Mouse (Mus musculus) cerebellum, adult 18-20 months (tissue): ENCODE measurements at regions not wholly inside any gene's neighbourhood (a gene's known extent, or its start where the extent isn't known, plus 50 kb on each side); places are given as distances from the start of the nearest gene placed in this dataset.

Source experiments
- DNase-seq, 2 experiments: peaks; one replicate each; pipeline ENCODE4 v3.0.0; 2021

DNA sequence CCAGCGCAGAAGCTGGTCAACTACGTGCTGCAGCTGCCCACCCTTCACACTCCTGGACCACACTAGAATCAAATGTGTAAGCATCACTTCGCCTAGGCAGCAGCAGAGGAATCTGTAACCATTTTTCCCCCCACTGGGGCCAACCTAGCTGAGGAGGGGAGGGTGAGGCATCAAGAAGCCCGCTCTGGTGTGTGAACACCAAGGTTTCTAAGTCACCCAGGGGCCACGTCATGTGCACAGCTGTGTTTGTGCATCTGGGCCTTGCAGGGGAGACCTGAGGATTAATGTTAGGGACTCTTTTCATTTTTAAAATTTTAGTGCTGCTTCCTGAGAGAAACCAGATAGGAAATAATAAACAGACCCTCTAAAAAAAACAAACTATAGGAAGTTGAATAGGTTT is 321.8 kb downstream of the Rnd3 start:
- no peak for DNase-seq

DNA sequence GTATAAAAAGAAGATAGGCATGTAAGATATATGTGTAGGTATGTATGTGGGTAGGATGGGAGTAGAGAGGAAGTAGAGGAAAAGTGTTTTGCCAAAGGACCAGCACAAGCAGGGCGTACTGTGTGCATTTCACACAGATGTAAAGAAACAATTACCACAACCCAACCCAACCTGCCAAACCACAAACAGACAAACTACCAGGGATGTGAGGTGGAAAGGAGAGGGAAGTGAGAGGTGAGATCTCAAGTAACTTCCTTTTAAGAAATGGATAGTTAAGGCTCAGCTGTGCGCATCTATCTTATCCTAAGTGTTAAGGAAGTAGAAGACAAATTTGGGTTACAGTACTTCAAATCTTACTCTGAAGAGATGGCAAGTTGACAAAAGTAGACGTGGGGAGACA is 322.4 kb downstream of the Rnd3 start:
- DNase-seq = no peak

DNA sequence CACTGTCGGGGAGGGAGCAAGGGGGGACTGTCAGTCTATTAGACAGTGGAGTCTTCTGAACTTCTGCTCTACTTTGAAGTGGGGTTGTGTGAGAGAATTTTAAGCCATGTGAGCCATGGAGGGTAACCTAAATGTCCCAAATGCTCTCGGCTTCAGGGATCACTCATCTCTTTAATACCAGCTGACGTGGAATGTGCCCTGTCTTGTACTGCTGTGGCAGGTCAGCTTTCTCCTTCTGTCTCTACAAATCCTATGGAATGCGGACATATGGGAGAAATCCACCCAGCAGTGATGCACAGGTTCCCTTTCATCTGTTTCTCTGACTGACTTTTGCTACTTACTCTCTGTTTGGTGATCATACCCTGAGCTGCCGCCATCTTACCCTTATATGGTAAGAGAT is 323.3 kb downstream of the Rnd3 start:
- DNase-seq = no peak

DNA sequence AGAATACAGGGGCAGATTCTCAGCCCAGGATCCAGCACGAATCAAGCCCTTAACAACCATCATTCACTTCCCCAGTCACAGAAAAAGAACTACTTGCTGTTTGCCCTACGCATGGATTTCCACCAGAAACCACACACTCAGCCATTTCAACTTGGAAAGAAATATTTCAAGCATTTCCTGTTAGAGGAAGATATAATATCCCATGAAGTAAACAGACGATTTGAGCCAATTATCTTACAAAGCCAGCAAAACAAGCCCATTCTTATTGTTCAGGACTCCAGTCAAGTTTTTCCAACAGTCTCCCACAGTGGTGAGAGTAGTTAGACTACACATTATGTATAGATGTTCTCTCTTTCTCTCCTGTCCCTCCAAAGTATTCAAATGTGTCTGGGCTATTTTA is 324.1 kb downstream of the Rnd3 start:
- DNase-seq = no peak

DNA sequence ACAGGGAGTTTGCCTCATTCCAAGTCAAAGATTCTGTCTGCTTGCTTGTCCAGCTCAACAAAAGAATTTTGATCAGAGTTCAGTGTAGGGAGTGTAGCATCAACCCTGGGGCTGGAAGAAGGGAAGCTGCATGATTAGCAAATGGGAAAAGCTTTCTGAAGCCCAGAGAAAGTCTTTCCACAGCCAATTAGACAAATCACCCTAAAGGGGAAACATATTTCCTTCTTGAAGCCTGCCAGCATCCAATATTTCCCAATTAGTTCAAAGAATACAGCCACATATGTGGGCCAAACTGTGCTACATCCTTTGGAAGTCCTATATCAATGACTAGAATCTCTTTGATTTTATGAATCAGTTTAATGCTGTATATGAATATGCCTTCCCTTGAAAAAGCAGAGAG is 326.2 kb downstream of the Rnd3 start:
- no peak for DNase-seq

DNA sequence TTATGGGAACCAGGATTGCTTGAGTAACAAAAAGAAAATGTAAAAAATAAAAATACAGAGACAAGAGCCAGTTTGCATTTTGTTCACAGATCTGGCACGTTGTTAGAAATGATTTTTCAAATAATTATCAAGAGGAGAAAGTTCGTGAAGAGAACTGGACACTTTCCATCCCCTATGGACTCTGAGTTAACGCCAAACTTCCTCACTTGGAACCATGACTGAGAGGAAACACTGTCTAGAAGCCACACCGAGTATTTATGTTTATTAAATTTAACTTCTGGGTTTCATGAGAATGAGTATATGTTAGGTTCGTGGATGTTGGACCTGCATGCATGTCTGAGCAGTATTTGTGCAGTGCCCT is 329.6 kb downstream of the Rnd3 start:
- DNase-seq = no peak

DNA sequence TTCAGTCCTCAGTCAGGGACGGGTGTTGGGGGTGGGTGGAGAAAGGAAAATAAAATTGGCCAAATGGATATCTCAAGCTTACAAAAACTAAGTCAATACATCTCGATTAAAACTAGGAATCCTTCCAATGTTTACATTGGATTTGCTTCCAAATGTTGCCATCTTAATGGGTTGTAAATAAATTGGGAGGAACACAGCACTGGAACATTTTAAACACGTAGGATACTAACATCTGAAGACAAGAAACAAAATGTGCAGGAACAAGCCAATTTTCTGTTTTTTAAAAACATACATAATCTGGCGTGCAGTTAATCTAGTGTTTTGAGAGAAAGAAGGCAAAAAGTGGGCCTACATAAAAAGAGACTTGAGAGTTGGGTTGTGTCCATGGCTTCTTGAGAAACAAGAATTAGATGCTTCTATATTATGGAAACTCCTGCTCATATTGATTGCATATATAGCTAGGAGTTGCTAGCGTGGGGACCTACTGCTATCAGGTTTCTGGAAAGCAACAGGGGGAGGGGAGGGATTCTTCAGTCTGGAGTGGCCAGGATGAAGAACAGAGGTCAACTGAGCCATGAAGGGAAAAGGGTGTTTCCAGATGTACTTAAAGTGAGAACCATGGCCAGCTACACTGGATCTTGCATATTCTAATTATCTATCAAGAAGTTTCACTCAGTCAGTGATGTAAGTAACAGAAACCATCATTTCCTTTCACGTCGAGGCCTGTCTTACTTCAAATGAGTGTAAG is 330.2 kb downstream of the Rnd3 start:
- DNase-seq = no peak

DNA sequence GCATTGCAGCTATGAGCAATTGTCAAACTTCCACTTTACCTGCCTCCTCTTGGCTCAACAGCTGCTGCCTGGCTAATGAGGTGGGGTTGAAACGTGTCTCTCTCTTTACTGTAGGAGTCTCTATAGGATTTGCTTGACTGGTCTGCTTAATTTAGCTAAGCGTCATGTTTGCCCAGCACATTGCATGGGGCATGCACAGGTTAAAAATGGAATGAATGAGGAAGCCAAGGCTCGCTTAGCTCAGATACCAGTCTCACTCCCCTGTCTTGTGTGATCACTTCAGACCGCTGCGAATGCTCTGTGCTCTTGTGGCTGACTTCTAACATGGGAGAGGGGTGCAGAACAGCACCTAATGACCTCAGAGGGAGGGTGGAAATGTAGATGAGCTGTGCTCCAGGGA is 332.5 kb downstream of the Rnd3 start:
- no peak for DNase-seq

DNA sequence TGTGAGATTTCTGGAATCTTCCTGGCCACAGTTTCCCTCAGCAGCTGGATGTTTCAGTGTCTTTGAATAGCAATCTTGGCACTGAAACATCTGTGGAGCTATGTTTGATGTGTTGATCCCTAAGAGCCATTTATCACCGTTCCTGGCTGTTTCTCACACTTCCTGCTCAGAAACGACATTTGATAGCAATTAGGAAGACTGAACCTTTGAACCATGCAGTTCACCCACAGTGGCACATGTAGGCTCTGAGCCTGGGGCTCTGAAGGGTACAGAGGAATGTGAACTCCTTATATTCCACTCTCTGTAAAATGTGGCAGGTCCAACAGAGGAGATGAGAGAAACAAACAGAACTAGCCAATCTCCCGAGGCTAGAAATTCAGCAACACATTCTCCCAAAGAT is 333.4 kb downstream of the Rnd3 start:
- DNase-seq = no peak

DNA sequence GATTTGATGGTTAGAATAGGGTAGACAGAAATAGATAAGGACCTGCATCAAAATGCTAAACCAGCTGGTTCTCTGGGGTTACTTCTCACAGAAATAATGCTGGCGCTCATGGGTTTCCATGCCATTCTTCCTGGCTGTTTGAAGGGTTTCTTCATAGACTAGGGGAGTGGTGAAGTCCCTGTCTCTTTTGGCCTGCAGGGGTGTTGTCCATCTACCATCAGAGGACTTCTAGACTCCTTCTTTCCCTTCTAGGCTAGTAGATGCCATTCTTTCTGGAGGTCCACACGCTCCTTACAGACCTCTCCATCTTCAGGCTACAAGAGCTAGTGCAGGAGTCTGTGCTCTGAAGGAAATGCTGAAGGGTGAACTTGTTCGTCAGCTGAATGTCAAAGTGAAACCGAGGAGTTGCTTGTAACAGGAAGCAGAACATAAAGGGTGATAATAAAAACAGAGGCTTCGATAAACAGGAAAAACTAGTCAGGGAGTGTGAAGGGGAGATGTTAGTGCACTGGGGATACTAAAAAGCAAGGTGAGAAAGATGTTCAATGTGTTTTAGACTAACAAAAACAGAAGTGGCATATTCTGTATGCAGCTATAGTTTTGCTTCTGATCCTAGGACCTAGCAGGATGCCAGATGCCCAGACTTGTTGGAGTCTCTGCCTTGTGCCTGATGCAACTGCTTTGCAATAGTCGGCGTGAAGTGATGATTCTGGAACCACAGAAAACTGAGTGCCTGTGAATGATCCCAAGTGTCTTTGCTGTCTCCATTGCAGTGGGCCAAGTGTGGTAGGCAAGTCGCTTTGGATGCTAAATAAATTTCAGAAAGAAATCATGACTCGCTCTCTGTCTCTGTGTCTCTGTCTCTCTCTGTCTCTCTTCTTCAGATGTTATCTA is 335.1 kb downstream of the Rnd3 start:
- no peak for DNase-seq

DNA sequence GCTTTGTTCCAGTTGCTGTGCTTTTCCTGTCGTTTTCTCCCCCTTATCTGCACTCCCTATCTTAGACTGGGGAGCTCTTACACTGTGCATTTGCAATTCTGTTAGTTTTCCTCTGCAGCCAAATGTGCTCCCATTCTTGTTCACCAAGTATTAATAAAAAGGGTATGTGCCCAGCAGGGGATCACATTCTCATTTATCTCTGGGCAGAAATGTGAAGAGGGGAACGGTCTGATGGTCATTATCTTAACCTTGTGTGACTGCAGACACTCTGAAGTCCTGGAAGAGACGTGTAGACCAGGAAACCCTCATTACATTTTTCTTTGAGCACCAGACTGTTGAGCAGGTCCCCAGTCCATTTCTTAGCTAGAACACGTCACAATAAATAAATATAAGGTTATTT is 336.6 kb downstream of the Rnd3 start:
- no peak for DNase-seq

DNA sequence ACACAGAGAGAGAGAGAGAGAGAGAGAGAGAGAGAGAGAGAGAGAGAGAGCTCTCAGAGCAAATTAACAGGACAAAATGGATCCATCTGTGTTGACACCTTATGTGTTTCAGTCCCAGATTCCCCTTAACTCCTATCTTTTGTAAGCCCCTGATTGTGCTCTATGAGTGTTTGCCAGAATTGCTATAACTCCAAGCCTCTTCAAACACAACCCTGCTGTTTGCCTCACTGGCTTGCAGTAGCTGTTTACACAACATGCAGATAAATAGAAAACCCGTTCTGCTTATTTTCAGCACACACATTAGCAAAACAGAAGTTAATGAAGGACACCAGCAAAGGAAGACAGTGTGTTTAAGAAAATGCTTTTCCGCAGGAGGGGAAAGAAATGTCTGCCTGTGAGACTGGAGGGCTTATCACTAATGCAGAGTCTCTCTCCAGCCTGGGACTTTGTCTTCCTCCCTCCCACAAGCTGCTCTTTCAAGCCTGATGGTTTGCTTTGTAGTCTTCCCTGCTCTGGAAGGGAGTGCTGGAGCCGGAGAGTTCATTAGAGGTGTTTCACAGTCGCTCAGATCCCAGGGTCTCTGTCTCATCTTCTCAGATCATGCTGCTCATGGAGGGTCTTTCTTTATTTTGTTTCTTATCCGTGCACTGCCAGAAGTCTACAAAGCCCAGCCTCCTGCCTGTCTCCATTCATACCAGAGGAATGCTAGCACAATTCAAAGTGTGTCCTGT is 338.4 kb downstream of the Rnd3 start:
- no peak for DNase-seq

DNA sequence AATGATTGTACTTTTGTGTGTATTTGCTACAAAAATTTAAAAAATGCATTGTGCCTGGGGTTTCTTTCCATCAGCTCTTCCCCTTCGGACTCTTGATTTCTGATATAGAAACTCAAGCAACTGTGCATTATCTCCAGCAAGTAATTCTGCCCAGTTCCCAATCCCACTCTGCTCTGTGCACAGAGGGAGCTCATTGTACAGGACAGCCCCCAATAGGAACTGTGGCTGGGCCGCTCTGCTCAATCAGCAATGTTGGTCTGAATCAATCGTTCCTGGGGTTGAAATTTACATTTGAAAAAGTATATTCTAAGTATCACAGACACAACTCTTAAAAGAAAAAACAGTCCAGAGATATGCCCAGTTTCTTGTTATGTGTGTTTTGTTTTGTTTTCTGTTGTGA is 339.1 kb downstream of the Rnd3 start:
- no peak for DNase-seq

DNA sequence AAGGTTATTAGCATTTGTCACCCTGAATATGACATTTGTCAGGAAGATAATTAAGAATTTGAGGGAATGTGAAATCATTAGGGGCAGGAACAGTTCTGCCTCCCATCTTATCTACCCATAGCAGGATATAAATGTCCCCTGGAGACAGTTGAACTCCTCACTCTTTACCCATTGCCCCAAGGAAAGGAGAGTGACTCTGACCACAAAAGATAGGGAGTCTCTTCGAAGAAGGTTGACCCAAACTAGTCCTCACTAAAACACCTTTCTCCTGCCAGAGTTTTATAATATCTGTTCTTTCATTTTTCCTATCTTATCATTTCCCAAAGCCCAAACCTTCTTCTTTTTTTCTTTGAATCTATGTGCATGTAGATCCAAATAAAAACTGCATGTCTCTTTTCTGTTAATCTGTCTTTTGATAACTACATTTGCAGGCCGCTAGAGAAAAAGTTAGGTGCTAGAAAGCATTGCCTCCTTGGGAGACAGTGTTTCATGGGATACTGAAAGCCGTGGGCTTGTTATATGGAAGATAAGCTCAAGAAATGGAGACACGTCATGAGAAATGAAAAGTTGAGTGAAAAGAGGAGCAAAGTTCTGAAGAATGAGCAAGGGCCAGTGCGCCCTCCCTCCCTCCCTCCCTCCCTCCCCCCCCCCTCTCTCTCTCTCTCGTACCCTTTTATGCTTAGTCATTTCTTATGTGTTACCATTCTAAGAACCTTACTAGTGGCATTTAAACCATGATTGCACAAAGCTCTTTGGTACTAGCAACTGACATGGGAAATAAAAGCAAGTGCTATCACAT is 341.6 kb downstream of the Rnd3 start:
- no peak for DNase-seq

DNA sequence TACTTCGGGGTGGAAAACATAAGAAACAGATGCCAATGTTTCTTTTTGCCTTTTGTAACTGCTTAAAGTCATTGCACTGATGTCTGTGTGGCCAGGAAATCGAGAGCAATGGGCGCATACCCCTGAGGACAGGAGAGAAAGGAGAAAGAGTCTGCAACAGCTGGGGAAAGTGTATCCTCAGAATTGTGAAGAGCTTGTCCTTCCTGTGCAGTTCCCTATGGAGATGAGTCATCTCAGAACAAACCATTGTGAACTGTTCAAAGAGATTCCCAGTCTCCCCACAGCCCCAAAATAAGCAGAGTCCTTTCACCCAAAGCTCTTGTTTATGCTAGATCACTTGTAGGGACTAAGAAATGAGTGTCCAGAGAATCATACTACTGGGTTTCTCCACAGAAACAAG is 343.3 kb downstream of the Rnd3 start:
- no peak for DNase-seq

DNA sequence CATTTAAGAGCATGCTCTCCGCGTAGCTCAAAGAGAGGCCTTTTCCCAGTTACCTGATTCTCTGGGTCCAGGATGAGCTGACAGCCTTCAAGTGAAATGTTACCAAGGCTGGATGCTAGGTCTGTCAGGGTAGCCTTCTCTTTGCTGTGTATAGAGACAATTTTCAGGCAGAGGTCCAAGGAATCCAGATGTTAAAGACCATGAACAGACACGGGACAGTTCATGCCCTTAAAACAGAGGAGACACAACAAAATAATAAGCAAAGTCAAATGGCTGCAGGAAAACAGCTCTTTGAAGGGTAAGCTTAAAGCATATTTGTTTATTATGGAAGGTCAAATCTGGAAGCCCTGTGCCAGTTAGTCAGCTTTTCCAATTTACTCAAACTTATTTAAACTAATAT is 352.8 kb downstream of the Rnd3 start:
- DNase-seq = no peak

DNA sequence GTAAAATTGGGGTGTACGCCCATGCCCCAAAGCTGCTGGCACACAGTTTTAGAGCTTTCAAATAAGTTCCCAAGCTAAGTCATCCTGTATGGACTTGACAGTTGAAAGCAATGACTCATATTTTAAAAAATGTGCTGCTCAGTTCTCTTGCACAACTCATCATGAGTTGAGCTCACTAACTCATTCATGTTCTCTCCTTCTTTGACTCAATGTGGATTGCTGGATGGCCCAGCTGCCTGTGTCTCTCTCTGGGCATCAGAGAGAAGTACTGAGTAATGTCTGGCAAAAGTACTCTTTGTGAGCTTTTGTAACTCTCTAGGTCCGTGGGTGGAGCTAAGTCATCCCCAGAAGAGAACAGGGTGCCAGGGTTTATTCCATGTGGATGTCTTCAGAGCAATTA is 355.3 kb downstream of the Rnd3 start:
- DNase-seq = no peak

DNA sequence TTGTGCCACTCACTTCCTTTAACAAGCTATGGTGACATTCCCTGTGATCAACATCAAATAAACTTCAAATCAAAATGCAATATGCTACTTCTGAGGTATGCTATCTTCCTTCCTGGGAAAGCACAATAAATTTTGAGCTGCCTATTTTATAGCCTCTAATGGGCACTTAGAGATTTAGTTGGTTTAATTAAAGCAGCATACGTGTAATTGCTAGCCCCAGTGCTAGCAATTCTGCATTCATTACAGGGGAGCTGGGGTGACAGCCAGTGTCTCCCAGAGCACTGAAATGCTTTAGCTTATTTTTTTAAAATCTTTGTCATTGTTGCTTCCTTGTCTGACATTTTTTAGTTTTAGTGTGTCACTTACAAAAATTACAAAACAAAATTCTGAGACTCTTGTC is 355.8 kb downstream of the Rnd3 start:
- no peak for DNase-seq

DNA sequence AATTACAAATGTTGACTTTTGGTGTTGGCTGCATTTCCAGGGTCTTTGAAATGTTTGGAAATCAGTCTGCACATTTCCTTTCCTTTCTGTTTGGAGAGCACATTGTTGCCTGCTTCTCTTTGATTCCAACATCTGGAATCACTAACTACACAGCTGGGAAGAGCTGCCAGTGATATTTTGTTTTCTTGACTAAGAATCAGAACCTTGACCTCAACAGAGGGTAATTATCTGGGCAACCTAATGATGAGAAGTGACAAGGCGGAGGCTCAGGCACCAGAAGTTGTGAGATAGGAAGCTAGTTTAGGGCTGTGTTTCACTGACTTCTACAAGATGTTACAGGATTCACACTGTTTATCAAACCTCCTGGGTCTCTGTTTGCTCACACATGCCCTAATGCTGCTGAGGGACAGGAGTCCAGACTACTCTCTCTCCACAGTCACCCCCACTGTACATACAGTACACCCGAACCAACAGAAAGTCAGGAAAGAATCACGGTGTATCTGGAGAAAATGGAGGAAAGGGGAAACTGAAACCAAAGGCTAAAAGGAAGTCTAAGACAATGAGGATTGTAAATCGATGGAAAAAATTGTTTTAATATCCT is 359.8 kb downstream of the Rnd3 start:
- no peak for DNase-seq

DNA sequence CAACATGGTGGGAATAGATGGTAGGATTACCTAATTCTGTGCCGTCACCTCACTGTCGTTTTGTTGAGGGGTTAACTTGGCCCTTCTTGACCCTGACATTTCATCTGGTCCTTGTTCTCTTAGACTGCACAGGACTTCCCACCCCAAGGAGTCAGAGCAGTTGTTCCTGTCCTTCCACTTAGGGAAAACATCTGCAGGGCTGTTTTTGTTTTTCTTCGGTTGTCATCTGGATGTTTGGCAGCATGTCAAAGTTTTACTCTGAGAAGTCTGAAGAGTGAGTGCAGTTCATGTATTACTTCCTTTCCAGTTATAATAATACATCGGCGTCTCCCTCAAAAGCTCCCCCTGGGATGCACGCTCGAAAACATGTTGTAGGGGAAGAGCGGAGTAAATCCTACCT is 376.8 kb downstream of the Rnd3 start:
- no peak for DNase-seq

DNA sequence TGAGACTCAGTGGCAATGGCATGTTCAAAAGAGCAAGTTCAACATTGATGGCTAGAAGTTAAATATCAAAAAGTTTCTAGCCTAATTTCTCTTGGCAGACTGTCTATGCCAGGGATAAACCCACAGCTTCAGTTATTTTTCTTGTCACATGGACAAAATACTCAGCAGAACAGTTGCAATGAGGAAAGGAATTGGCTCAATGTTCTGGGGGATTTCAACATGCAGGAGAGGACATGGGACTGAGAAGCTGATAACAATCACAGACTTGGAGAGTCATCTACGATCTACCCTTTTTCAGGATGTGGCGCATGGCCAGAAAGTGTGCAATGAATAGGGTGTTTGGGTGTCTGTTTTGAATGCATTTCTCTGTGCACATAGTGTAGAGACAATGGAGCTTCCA is 389.9 kb downstream of the Rnd3 start:
- DNase-seq = no peak

DNA sequence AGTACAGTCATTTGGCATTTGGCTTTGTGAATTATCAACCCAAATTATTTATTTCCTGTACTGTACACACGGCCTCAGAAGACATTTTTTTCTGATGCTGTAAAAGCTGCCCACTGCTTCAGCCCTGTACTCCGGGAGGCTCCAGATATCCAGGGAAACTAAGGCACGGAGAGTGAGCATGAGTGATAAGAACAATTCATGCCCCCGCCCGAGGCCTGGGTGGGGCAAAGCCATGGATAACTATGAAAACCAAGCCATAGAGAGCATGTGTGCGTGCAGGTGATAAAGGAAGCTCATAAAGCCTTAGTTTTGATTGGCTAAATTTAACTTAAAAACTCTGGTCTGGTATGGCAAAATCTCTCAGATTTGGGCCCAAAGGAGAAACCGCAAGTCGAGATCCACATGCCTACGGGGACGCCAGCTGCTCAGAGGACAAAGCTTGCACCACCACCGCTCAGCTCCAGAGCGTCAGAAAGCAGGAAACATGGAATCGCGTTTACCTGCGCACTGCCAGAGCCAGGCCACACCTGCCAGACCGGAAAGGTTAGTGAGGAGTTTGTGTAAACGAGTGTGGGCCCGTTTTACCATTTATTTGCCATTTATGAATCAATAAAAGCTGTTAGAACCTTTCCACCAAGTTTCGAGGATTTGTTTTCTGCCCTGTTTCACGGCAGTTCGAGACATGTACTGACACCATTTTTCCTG is 390.9 kb downstream of the Rnd3 start:
- DNase-seq = no peak
